Mouse (Mus musculus) cerebellum, adult (tissue): ENCODE measurements around the gene St6galnac4.

Source experiments
- ATAC-seq: cut with Nextera tagmentation; 2 replicates; pipeline ENCODE4 v1.9.2; 2017; ENCODE audit warnings: mild to moderate bottlenecking, moderate library complexity, mixed read lengths; ENCODE audit not compliant: insufficient number of reproducible peaks, low FRiP score, low TSS enrichment

St6galnac4 gene

DNA sequence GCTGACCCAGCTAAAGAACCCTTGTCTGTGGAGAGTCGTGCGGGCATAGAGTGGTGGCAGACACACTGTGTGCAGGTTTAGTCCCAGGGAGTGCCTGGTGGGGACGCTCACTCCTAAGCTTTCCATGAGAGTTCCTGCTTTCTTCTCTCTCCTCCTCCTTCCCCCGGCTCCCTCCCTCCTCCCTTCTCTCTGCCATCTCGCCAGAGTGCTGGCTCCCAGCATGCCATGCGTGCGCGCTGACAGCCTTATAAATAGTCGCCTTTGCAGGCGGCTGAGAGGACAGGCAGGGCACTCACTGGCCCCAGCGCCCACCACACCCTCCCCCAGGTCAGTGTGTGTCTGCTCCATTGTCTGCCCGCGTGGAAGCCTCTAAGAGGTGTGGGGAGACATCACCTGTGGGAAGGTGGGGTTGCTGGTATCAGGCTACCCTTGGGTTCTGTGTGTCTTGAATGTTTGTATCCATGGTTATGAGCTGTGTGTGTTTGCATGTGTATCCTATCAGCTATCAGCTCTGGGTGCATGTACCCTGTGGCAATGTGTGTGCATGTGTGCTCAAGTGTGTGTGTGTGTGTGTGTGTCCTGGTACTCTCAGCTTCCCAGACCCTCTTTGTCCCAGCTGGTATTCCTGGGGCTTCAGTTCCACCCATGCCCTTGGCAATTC lies 38.4 kb downstream of the St6galnac4 start:
- peak; percentile 50; the same call in 1 of the 2 replicates for ATAC-seq

DNA sequence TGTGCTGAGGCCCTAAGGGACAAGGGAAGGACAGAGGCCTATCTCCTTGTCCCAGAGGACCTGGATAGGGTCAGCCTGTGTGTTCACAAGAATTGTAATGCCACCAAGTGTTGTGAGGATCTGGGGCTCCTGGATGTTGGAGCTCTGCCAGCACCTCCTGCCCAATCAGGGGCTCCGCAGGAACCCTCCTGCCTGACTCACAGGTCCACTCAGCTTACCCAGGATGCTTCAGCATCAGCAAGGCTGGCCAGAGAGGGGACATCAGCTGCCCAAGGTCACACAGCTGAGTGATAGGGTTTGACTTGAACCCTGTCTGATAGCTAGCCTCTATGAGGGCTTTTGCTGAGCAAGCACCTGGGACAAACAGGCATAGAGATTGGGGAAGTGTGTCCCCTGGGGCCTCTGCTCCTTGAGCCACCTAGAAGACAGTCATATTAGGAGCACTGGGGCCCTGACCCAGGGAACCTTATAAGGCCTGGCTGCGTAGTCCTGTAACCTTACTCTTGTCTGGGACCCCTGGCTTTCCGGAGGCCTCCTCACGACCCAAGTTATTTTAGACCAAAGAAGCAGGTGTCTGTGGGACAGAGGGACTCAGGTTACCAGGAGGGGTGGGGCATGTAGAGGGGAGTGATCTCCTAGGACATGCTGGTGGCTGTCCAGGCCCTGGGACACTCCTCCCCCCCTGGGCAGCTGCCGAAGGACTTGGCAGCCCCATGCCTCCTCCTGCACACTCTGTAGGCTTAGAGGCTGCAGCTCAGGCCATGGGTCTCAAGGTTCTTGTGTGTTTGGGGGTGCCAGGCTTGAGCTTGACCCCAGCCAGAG lies 39.2 kb downstream of the St6galnac4 start:
- peak; percentile 51; the same call in 1 of the 2 replicates for ATAC-seq

DNA sequence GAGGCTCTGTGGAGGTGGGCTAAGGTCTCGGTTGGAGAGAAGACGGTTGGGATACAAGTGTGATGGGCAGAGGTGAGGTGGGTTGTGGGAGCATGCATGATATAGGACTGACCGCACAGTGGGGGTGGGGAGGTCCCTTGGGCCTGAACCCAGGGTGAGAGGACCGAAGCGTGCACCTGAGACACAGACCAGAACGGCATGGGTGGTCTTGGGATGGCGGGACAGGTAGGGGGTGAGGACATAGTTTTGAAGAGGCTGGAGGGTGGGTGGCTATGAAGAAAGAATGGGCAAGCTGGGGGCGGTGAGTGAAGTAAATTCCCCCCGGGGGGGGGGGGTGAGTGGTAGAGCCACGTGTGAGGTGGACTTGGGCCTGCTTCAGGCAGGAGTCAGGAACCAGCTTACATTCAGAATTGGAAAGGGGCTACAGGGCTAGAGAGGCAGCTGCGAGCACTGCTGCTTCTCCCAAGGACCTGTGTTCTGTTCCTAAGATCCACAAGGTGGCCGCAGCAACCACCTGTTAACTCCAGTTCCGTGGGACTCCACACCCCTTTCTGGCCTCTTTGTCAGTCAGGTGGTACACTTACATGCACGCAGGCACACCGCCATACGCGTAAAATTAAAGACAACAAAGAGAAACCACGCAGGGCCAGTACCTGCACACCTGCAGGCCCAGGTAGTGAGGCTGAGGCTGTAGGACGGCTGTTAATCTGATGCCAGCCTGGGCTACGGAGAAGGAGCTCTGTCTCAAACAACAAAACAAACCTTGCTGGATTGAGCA lies 40.6 kb downstream of the St6galnac4 start:
- ATAC-seq, result no peak

DNA sequence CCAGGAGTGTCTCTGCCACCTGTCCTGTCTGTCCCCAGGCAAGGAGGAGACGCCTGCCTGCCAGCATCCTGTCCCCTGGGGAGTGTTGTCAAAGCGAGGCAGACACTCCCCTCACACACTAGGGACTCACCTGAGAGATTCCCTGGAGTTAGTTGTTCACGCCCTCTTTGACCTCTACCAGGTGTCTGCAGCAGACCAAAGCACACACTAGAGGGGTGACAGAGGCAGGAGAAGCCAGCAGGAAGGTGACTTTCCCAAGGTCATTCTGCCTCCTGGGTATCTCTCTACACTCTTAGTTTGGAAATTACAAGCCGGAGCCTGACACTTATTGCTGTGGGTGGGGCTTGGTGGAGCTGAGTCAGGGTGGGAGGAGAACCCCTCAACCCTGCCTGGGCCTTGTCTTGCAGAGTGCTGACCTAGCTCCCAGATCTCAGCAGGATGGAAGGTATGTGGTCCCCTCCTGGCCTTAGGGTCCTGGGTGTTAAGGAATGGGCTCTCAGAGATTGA lies 41.2 kb downstream of the St6galnac4 start:
- ATAC-seq, result no peak

DNA sequence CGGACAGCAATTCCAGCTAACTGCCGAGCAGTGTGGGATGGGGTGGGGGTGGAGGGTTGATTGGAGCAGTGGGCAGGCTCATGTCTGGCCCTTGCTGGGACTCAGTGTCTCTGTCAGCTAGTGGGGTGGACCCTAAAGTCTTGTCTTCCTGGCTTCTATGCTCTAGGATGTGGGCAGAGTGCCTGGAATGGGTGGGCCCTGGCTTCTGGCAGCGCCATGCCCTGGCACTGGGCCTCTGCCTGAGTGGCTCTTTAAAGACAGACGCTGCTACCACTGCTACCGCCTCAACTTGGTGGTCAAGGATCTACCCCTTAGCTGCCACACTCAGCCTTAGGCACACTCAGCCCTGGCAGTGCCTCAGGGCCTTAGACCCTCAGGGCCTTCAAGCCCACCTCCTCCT lies 41.8 kb downstream of the St6galnac4 start:
- ATAC-seq, result no peak

DNA sequence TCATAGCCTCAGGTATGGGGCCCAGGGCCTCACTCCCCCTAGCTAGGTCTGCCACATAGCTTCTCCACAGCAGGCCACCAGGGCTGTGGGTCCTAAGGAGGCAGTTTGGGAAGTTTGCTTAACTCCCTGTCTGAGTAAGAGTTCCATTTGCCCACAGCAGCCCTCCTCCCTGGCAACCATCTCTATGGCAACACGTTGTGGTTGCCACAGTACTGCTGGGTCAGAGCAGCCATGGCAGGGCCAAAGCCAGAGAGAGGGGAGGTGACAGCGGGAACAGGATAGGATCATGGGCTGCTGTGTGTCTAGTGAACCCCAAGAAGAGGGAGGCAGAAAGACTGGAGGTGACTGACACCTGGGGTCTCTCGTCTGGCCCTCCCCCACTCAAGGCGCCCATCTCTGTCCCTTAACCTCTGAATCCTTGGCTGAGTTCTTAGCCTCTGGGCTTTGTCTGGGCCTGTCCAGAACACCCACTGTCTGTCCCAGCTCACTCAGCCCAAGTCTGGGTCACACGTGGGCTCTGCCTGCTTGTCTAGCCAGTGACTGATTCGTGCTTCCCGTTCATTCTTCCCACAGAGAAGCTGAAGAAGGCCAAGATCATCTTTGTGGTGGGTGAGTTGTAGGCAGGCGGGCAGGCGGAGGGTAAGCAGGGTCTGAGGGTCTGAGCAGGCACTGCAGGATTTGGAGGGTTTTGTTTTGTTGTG lies 42.5 kb downstream of the St6galnac4 start:
- no peak for ATAC-seq

DNA sequence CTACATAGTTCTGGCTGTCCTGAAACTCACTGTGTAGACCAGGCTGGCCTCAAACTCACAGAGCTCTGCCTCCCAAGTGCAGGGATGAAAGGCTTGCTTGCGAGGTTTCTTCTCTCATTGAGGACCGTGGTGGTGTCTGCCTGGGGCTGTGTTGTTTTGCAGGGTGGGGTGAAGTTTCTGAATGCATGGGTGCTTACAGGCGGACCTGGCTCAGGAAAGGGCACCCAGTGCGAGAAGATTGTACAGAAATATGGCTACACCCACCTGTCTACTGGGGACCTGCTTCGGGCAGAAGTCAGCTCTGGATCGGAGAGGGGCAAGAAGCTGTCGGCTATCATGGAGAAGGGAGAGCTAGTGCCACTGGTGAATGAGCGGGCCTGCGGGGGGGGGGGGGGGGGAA lies 43.1 kb downstream of the St6galnac4 start:
- no peak for ATAC-seq

DNA sequence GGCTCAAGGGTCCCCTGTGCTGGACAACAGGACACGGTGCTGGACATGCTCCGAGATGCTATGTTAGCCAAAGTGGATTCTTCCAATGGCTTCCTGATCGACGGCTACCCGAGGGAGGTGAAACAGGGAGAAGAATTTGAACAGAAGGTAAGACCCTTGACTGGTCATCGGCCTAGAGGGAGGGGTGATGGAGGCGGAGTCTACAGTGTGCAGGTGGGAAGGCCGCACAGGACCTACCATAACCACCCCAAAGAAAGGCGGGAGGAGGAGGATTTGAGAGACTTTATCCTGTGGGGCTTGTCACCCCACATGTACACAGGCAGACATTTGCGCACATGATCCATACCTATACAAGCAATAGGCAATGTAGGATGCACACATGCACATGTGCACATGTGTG lies 44.2 kb downstream of the St6galnac4 start:
- ATAC-seq, result no peak

DNA sequence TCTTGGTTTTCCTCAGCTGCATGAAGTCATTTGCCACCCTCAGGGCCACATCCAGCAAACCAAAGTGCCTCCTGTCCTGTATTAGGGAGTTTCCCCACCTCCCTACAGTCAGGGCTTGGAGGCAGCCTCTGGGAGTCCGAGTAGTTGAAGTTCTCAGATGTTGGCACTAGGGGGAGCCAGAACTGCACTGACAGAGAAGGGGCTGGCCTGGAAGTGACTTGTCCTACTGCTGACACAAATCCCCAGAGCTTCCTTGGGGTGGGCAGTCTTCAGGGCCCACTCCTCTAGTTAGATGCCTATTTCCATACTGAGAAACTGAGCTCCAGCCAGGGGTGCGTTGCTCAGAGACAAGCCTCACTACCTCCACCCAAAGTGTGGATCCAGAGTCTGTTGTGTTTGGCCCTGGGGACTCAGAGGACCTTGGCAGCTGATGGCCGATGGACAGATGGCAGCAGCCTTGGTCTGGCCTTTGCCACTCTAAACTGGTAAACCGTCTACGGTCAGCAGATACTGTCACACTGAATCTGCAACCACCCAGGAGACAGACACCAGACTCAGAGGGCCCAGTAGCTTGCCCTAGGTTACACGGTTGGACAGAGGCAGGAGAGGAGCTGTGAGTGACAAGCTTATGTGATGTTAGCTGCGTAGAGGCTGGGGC lies 45.0 kb downstream of the St6galnac4 start:
- peak; percentile 39 for ATAC-seq

DNA sequence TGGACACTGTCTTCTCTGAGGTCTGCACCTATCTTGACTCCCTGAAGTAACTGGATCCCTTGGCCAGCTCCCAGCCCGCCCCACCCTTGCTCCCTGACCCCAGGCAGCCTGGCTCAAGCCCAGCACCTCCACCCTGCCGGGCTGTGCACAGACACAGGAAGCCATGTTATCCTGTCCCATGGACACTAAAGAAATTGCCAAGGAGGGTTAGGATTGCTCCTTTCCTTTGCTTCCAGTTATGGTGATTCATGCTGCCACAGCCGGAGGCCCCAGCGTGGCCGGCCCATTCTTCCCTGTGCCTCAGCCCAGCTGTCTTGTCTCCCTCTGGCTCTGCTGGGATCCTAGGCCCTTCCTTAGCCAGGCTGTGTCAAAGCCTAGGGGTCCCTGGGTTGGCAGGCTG lies 46.8 kb downstream of the St6galnac4 start:
- no peak for ATAC-seq

DNA sequence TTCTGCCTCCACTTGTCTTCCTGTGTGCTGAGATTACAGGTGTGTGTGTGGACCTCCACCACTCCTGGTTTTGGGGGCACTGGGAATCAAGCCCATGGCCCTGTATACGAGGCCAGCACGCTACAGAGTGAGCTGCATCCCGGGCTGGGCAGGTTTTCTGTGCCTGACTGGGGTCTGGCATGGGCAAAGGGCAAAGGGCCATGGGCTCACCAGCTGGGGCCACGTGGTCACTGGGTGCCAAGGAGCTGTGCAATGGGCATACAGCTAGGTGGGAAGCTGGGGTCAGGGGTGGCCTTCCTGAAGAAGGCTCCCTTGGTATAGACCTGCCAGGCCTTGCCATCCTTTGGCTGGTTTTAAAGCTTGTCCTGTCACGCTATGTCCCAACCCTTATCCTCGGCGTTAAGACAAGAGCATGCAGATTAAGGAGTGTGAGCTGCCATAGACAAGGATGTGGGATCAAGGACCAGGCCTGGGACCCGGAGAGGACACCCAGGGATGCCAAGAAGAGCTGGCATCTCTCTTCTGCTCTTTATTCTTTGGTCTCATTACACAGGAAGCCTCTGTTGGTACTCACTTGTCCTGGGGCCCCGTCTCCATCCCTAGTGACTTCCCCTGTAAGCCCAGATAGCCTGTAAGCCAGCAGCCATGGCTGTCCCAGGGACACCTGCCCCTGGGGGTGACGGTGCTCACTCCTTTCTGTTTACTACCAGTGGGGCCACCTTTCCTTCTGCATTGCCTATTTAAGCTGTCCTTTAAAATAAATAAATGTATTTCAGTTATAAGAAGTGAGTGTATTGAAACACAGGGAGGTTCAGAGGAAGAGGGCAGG lies 47.6 kb downstream of the St6galnac4 start:
- ATAC-seq, result no peak

DNA sequence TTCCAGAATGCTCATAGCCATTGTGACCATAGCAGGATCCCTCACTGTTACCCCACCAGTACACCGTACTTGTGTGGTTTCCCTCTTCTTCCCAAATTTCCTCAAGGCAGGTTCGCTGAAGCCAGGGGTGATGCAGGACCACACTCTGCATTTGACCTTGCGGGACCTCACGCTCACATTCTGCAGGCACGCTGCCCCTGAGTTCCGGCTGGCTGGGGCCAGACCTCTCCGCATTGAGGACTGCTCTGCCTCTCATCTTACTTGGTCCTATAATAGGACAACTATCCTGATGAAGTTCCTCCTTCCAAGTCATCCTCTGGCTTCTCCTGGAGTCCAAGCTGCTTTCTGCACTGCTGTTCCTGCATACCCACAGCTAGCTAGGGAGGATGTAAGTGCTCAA lies 49.7 kb downstream of the St6galnac4 start:
- no peak for ATAC-seq

DNA sequence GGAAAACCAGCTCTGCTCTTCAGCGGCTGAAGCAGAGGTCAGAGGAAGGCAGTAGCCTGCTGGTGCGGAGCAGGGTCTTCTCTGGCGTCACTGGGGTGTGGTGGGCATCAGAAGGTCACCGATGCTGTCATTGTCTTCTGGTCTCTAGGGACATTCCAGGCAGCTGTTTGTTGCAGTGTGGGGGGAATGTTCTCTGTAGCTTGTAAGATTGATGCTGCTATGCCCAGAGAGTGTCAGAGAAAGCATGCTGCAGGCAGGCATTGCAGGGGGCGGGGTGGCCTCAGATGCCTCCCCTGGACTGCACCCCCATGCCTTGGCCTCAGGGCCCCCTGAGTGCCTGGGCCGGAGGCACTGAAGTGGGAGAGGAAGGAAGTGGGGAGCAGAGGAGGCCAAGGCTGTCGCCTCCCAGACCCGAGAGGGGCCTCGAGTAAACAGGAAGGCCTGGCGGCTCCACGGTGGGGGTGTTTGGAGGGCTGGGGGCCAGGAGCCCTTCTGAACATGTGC lies 50.9 kb downstream of the St6galnac4 start:
- ATAC-seq, result no peak

DNA sequence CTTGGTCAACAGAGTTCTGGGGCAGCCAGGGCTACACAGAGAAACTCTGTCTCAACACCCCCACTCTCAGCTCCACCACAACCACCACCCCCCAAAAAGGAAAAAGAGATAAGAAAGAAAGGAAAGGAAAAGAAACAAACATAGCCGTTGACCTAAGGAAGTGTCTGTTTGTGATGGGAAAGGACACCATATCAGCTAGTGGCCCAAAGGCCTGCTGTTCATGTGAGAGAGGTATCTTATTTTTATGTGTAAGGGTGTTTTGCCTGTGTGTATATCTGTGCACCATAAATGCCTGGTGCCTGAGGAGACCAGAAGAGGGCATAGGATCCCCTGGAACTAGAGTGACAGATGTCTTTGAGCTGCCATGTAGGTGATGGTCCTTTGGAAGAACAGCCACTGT lies 52.7 kb downstream of the St6galnac4 start:
- ATAC-seq, result no peak

DNA sequence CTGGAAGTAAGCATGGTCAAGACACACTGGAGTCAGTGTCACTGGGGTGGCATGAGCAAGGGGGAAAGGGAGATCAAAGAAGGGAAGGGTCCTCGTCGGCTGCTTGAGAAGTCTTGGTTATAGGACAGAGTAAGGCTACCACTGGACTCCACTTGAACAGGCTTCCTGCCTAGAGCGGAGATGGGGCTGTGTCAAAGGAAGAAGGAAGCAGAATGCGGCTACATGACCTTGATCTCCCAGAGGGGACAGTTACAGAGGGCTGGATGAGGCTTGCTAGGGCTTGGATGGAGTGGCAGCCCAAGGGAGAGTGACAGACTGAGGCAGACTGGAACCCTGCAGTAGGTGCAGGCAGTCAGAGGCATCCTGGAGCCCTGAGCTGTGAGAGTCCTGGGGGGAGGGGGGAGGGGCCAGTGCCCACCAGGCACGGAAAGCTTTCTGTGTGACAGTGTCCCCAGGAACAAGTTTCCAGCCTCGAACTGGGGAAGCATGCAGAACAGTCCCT lies 53.7 kb downstream of the St6galnac4 start:
- no peak for ATAC-seq

DNA sequence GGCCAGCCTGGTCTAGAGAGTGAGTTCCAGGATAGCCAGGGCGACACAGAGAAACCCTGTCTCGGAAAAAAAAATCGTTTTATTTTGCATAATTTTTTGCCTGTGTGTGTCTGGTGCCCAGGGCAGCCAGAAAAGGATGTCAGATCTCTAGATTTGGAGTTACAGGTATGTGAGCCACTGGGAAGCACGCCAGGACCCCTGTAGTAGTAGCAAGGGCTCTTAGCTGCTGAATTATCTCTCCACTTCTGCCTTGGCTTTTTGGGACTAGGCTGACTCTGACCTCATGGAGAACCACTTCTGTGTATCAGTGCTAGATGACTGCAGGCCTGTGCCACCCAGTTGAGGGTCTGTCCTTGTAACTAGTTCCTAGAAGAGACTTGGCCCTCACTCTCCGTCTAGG lies 54.9 kb downstream of the St6galnac4 start:
- no peak for ATAC-seq

DNA sequence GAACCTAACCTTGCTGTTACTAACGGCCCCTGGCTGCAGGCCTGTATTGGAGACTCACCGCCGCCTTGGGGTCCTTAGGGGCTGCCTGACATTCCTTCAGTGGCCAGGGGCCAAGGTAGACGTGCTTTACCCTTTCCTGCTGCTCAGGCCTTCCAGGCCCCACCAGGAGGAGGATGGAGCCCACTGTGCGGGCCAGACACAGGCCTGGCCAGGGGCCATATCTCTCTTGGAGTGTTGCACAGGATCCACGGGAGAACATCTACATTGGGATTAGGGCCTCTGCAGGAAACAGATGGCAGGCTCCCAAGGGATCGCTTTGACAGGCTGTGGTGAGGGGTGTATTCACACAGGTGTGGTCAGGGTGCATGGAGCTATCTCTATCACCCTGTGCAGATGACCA lies 55.9 kb downstream of the St6galnac4 start:
- ATAC-seq, result no peak

DNA sequence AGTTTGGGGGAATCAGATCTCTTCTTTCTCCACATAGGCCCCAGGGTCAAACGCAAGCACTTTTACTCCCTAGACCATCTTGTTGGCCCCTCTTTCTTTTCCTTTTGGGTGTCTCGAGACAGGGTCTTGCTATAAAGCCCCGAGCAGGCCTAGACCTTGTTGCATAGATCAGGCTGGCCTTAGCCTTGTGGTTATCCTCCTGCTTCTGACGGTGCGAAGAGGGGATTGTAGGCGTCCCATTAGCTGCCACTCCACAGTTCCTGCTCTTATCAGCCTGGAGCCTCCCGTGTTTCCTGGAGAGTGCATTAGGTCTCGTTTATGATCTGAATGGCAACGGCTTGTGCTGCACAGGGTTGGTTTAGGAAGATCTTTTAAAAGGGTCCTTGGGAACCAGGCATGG lies 57.2 kb downstream of the St6galnac4 start:
- no peak for ATAC-seq
